Mouse (Mus musculus): Measurements from ENCODE around the gene Elk3.

Elk3 gene

DNA sequence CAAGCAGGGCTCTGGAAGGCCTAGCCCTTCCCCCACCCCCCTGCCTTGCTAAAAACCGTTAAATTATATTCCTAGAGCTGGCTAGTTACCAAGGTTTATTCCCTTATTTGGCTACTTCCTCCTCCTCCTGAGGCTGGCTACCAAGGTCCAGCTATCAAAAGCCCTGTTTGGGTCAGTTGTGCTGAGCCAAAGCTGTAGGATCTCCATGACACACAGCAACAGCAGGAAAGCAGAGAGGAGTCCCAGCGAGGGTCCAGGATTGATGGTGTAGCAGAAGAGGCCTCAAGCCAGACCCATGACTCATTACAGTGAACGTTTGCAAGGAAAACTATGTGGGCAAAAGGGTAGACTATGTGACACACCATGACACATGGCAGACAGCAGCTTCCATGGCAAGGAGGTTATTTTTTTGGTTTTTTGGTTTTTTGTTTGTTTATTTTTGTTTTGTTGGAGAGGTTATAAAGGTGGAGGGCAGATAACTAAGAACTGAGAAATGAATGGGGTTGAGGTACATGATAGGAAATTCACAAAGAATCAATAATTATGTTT is 21.4 kb upstream of the Elk3 start:
- DNase-seq (ENCODE audit: low read depth, low spot score) = no peak

DNA sequence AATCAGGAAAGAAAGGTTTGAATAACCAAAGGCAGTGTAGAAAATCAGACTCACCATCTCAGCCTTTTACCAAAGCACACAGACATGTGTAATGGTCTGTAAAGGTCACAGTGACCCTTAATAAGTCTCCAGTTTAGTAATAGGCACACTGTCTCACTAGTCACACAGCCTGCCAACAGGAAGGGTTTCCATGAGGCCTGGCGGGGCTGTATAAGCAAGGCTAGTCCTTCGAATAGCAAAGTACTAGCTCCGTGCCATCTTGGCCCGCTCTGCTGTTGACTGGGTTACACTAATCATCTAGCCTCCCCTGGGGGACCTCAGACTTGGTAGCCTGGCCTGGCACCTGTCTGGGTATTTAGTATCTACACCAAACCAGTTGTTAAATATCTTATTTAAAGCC is 20.6 kb upstream of the Elk3 start:
- DNase-seq (ENCODE audit: low read depth, low spot score) = no peak

DNA sequence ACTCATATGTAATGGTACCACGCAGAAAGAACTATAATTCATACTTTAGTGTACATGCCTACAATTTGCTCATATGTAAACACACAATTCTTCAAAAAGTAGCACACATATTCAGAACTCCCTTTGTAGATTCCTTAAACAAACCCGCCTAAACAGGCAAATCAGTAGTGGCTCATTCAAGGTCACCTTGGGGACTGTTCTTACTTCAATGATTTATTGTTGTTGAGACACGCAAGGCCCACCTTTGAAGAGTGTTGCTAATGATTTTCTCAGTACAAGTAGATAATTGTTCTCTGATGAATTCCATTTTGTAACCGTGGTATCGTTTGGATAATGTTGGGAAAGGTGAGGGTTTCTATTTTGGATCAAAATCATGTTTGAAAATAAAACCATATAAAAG is 17.4 kb upstream of the Elk3 start:
- DNase-seq (ENCODE audit: low read depth, low spot score) = peak; percentile 54

- DNase-seq (ENCODE audit: low read depth, low spot score) = no peak
These were observed 16.3 kb upstream of the Elk3 start for GRCm38 (mm10) chr10:93327187-93327586.

- DNase-seq (ENCODE audit: low read depth, low spot score) = peak; percentile 25
These were observed 15.8 kb upstream of the Elk3 start for GRCm38 (mm10) chr10:93326741-93327100.

DNA sequence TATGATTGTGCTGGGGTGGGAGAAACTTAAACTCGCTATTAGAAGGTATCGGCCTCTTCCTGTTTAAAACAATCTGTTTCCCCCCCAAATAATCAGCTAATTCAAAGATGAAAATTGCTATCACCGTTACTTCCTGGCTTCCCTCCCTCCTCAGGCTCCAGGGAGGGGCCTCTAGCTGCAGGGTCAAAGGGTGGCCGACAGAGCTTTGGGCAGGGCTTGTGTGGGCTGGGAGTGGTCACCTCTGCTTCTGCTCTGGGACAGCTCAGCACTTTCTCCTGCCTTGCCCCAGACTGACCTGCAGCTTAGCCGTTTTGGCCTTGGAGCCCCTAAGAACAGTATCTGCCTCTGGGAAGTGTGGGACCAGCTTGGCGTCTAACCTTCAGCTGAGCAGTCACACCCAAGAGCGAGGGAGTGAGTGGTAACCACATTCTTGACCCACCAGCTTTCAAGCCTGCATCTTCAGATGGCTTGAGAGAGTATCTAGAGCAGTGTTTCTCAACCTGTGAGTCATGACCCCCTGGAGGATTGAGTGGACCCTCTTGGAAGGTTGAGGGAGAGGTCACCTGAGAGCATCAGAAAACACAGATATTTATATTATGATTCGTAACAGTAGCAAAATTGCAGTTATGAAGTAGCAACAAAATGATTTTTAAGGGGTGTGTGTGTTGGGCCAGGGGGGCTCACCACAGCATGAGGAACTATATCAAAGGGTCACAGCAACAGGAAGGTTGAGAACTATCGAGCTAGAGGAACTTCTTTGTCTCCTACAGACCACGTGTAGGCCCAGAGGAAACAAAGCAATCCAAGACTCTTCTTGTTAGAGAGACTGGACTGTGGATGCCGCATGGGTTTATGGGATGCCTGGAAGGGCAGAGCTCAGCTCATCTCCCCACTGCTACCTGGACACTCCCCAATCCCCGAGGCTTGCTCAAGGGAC is 15.1 kb upstream of the Elk3 start:
- DNase-seq (ENCODE audit: low read depth, low spot score) = peak; percentile 58

DNA sequence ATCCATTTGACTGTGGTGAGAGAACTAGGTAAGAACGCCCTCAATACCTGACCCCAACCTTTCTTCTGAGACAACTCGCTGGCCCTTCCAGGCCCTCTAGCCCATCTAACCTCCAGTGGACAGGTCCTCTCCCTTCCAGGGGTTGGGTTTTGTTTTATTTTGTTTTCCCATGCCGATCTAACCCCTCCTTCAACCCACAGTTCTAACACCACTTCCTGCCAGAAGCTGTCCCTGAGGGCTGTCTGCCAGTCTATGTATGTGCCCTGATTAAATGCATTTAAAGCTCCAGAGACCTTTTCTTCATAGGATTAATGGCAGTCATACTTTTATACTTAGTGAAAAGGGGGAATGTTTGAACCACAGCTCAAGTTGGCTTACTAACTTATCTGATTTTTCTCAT is 14.4 kb upstream of the Elk3 start:
- no peak for DNase-seq (ENCODE audit: low read depth, low spot score)

DNA sequence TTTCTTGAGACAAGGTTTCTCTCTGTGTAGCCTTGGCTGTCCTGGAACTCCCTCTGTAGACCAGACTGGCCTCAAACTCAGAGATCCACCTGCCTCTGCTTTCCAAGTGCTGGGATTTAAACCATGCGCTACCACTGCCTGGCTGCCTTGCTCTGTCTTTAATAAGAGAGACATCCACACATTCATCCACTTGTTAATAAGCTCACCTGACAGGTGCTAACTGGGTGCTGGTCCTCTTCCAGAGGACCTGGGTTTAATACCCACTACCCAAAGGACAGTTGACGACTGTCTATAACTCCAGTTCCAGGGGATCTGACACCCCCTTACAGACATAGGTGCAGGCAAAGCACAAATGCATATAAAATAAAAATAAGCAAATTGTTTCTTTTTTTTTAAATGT is 13.5 kb upstream of the Elk3 start:
- DNase-seq (ENCODE audit: low read depth, low spot score) = no peak

GRCm38 (mm10) chr10:93323659-93324058 is 12.7 kb upstream of the Elk3 start:
- peak; percentile 70 for DNase-seq (ENCODE audit: low read depth, low spot score)

DNA sequence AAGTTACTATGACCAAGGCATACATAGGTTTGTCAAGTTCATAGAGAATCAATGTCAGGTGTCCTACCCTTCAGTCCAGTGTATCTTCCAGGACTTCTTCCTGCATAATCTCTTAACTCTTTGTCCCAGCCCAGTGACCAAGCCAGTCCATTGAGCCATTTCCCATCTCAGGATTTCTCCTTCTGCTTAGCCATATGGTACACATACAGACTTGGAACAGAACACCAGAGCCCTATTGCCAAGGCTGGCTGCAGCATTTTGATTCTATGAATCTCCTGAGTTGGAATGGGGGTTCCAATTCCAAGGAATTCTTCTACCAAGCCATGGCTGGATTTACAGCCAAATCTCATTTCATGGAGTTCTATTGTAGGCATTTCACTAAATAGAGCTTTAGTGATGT is 10.8 kb upstream of the Elk3 start:
- DNase-seq (ENCODE audit: low read depth, low spot score) = no peak

- no peak for DNase-seq (ENCODE audit: low read depth, low spot score)
These were observed 9.2 kb upstream of the Elk3 start for GRCm38 (mm10) chr10:93320148-93320547.

DNA sequence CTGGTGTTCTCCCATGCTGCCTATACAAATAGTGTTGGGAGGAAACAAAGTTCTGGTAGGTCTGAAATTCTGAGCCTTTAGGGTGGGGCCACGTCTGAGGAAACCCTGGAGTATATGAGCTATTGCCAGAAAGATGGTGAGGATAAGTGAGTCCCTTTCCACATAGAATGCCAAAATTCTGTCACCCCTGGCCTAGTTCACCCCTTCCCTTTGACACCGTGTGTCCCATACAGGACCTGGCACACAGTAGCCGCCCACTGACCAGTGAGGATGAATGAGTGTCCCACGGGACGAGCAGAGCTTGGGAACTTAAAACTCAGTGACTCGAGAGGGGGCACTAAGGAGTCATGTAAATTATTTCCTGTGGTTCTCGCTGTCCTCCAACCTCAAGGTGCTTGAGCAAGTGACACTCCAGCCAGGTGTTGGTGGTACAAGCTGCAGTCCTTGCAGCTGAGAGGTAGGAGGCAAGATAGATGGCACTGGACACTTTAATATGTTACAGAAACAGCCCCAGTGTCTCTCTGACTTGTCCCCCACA is 8.7 kb upstream of the Elk3 start:
- no peak for DNase-seq (ENCODE audit: low read depth, low spot score)

DNA sequence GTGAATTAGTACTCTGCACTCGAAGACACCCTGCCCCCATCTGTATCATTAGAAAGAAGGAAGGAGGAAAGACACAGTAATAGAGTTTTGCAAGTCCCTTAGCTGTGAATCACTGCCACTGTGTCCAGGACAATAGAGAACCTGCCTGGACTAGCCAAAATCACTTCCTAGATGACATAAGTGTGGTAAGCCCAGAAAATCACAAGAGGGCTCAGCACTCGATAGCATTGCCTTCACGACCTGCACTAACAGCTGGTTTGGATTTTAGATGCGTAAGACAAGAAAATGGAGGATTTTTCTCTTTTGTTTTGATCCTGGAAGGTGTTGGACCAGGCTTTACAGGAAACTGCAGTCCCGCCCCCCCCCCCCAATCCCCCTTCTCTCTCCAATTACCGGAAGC is 6.0 kb upstream of the Elk3 start:
- DNase-seq (ENCODE audit: low read depth, low spot score) = peak; percentile 67

- DNase-seq (ENCODE audit: low read depth, low spot score) = no peak
These were observed 641 bp upstream of the Elk3 start for GRCm38 (mm10) chr10:93311576-93311975.

DNA sequence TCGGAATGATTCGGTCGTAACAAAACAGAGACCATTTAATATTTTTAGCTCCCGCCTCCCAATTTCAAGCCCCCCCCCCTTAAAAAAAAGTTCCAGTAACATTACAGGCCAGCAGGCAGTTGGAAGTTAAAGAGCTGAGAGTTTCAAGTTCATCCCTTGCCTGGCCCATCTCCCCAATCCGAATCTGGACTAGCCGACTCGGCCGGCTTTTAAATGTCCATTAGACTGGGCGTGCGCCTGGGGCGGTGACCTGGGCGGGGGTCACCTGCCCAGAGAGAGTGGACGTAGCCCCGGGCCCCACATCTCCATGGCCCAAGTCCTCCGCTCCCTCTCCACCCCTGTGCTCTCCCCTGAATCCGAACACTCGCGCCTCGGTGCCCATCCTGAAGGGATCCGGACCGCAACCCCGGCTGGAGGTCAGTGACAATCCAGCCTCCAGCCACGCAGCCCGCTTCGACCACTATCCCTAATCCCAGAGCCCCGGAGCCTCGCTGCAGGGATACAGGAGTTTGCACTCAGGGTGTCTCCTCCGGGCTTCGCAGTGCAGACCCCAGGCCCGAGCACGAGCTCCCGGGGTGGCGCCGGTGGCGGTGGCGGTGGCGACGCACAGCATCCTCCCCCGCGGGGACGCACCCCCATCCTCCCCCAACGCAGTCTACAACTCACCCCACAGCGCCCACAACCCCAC is 857 bp downstream of the Elk3 start:
- DNase-seq (ENCODE audit: low read depth, low spot score) = peak; percentile 44

GRCm38 (mm10) chr10:93309131-93309933 is 1.6 kb downstream of the Elk3 start:
- DNase-seq (ENCODE audit: low read depth, low spot score) = peak; percentile 64

GRCm38 (mm10) chr10:93306367-93306766 is 4.6 kb downstream of the Elk3 start:
- DNase-seq (ENCODE audit: low read depth, low spot score) = no peak

- no peak for DNase-seq (ENCODE audit: low read depth, low spot score)
These were observed 5.0 kb downstream of the Elk3 start for GRCm38 (mm10) chr10:93305946-93306345.

DNA sequence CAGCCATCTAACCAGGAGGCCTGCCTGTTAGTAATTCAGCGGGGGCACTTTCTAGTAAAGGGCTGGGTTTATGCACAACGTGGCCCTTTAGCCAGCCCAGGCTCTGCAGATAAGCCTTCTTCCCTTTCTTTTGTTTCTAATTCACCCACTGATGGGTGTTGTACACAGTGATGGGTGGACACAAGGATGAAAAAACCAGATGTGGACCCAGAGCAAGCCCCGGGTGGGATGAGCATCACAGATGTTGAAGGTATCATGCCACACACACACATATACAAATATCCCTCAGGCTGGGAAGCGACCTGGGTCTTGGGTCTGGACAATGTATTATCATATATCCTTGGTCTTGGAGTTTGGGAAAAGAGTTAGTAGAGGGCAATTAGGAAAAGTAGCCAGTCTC is 7.7 kb downstream of the Elk3 start:
- no peak for DNase-seq (ENCODE audit: low read depth, low spot score)

- DNase-seq (ENCODE audit: low read depth, low spot score) = no peak
These were observed 9.1 kb downstream of the Elk3 start for GRCm38 (mm10) chr10:93301831-93302230.

- DNase-seq (ENCODE audit: low read depth, low spot score) = no peak
These were observed 12.7 kb downstream of the Elk3 start for GRCm38 (mm10) chr10:93298208-93298607.

DNA sequence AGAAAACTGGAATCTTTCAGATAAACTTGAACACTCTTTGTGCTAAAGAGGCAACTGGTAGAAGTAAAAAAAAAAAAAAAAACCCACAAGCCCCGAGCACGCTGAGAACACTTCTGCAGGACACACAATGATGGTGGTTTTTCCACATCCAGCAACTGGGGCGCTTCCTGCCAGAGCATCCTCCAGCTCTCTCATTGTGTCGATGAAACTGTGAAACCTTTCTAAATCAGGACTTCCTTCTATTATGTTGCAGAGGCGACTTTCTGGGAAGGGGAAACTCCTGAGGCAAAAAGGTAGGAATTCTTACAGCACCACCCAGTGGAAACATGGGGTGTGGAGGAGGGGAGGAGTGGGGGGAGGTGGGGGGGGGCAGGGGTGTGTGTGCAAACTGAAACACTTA is 13.2 kb downstream of the Elk3 start:
- DNase-seq (ENCODE audit: low read depth, low spot score) = peak; percentile 91

Measured in R1 (cell line).